Mouse (Mus musculus): ENCODE results near the gene Fto. TPM values are rescaled to one million over a fixed set of nuclear protein-coding genes. Genes with fewer than 3 reads are reported as not detected.

Gene Fto
- polyA plus RNA-seq, 1 experiment from 2014 or later, result 72.1 TPM

GRCm38 (mm10) chr8:91629594-91629993 lies 316.3 kb downstream of the Fto start:
- Histone ChIP-seq H3K27me3 (ENCODE audit: control insufficient read depth, insufficient read depth, low read length) (no peaks in the 10 kb centered on the region), H3K4me3 (ENCODE audit: low read length) (peak overlapping the region; percentile 23), H3K9ac (ENCODE audit: low read length) (peak overlapping the region; percentile 1; the same call in 1 of the 2 replicates), H3K4me2 (ENCODE audit: low read depth, low read length) (peak overlapping the region; percentile 36), H3K36me3 (ENCODE audit: control insufficient read depth, insufficient read depth) (no peaks in the 10 kb centered on the region), H3K4me1 (ENCODE audit: control insufficient read depth, insufficient read depth, low read length) (peaks cover 40% of the 10 kb centered on the region), H3K27ac (ENCODE audit: low read length) (peak overlapping the region; percentile 73), H3K9me3 (replicated peaks; ENCODE audit: control insufficient read depth, low read length) (no peaks in the 10 kb centered on the region)
- WGBS, result 28% methylated on average over 14 of the region's 14 CpGs
- ATAC-seq (replicated peaks; ENCODE audit: extremely low read depth, insufficient read depth, low FRiP score), result peak; percentile 56; the same call in 1 of the 2 replicates

DNA sequence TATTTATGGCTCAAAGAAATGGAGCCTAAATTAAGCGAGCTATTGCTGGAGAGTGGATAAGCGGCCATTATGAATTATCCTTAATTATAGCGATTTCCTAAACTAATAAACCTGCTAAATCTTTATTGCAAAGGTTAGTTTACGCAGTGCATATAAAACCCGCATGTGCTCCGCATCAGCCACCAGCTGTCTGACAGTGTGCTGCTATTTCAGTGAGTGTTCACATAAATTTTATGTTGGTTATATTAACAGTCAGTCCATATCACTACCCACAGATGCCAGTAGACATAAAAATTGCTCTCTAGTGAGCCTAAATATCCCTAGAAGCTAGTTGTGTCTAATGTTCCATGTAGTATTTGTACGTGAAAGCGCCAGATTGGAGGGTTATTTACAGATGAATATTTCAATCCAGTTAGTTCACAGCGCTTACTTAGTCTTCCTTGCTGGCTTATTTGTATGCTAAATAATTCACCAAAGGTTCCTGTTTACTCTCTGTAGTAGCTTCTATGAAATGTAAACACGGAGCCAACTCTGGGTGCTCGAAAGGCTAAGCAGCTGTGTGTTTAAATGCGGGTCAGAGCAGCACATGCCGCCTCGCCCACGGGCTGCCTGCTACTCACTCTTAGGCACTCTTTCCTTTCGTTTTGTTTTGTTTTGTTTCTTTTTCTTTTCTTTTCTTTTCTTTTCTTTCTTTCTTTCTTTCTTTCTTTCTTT lies 317.2 kb downstream of the Fto start:
- H3K36me3 ChIP-seq (ENCODE audit: control insufficient read depth, insufficient read depth), result no peaks in the 10 kb centered on the region
- peaks cover 37% of the 10 kb centered on the region for H3K4me1 ChIP-seq (ENCODE audit: control insufficient read depth, insufficient read depth, low read length)
- no peak for ATAC-seq (replicated peaks; ENCODE audit: extremely low read depth, insufficient read depth, low FRiP score)
- H3K4me2 ChIP-seq (ENCODE audit: low read depth, low read length), result peak overlapping the region; percentile 36
- H3K4me3 ChIP-seq (ENCODE audit: low read length), result peak overlapping the region; percentile 6; the same call in 1 of the 2 replicates
- no peak overlapping the region; the same call in 1 of the 2 replicates for H3K9ac ChIP-seq (ENCODE audit: low read length)
- peak overlapping the region; percentile 73 for H3K27ac ChIP-seq (ENCODE audit: low read length)
- H3K9me3 ChIP-seq (replicated peaks; ENCODE audit: control insufficient read depth, low read length), result no peaks in the 10 kb centered on the region
- no peaks in the 10 kb centered on the region for H3K27me3 ChIP-seq (ENCODE audit: control insufficient read depth, insufficient read depth, low read length)
- WGBS, result 65% methylated on average over 16 of the region's 16 CpGs

DNA sequence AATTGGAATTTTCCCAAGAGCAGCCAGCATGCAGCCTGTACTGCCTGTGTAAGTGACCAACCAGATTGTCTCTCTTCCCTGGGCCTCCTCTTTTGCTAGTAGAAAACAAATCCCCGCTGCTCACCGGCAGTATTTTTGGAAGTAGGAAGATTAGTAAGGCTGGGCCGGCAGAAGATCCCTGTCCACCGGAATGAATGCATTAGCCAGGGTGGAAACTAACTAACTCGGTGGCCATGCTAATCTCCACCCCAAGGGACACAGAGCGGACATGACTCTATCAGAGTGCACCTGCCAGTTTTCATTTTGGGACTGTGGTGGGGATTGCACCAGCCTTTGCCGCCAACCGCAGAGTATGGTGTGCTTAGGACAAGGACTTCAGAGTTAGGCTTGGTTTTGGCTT lies 319.1 kb downstream of the Fto start:
- 63% methylated on average over 8 of the region's 8 CpGs for WGBS
- H3K4me1 ChIP-seq (ENCODE audit: control insufficient read depth, insufficient read depth, low read length), result peaks cover 22% of the 10 kb centered on the region
- H3K4me3 ChIP-seq (ENCODE audit: low read length), result no peak overlapping the region
- H3K4me2 ChIP-seq (ENCODE audit: low read depth, low read length), result no peak overlapping the region; the same call in 1 of the 2 replicates
- H3K9ac ChIP-seq (ENCODE audit: low read length), result peak overlapping the region; percentile 29; the same call in 1 of the 2 replicates
- H3K36me3 ChIP-seq (ENCODE audit: control insufficient read depth, insufficient read depth), result no peaks in the 10 kb centered on the region
- H3K9me3 ChIP-seq (replicated peaks; ENCODE audit: control insufficient read depth, low read length), result no peaks in the 10 kb centered on the region
- H3K27me3 ChIP-seq (ENCODE audit: control insufficient read depth, insufficient read depth, low read length), result no peaks in the 10 kb centered on the region
- peak overlapping the region; percentile 27; the same call in 1 of the 2 replicates for H3K27ac ChIP-seq (ENCODE audit: low read length)
- ATAC-seq (replicated peaks; ENCODE audit: extremely low read depth, insufficient read depth, low FRiP score), result no peak; the same call in 1 of the 2 replicates

GRCm38 (mm10) chr8:91635406-91635805 lies 322.1 kb downstream of the Fto start:
- 90% methylated on average over 4 of the region's 4 CpGs for whole genome bisulfite sequencing
- no peak overlapping the region for H3K27ac ChIP-seq (ENCODE audit: low read length)
- ATAC-seq (replicated peaks; ENCODE audit: extremely low read depth, insufficient read depth, low FRiP score), result no peak

DNA sequence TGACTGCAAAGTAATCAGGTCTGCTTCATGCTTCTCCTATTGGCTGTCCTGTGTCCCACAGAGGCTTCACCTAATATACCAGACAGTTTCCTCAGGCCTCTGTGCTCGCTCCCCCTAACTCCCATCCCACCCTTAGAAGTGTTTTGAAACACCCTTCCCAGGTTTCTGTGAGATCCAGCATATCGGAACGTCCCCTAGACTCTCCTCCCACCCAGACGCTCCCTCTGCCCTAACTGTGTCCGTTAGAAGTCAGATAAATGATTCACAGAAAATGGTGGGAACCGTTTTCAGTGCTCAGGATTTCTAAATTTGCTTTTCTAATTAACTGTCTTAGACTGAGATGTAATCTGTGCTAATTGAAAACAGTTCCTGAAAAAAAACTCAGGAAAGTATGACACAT lies 323.6 kb downstream of the Fto start:
- H3K4me1 ChIP-seq (ENCODE audit: control insufficient read depth, insufficient read depth, low read length), result peaks cover 8% of the 10 kb centered on the region
- 81% methylated on average over 6 of the region's 6 CpGs for WGBS
- no peaks in the 10 kb centered on the region for H3K27me3 ChIP-seq (ENCODE audit: control insufficient read depth, insufficient read depth, low read length)
- H3K9ac ChIP-seq (ENCODE audit: low read length), result no peak overlapping the region
- ATAC-seq (replicated peaks; ENCODE audit: extremely low read depth, insufficient read depth, low FRiP score), result no peak
- no peak overlapping the region for H3K4me3 ChIP-seq (ENCODE audit: low read length)
- no peaks in the 10 kb centered on the region for H3K36me3 ChIP-seq (ENCODE audit: control insufficient read depth, insufficient read depth)
- no peak overlapping the region for H3K27ac ChIP-seq (ENCODE audit: low read length)
- no peak overlapping the region for H3K4me2 ChIP-seq (ENCODE audit: low read depth, low read length)
- no peaks in the 10 kb centered on the region for H3K9me3 ChIP-seq (replicated peaks; ENCODE audit: control insufficient read depth, low read length)

More at GRCm38 (mm10) chr8:91635406-91635805, 322.1 kb downstream of the Fto start:
- Histone ChIP-seq H3K9me3 (replicated peaks; ENCODE audit: control insufficient read depth, low read length) (no peaks in the 10 kb centered on the region), H3K27me3 (ENCODE audit: control insufficient read depth, insufficient read depth, low read length) (no peaks in the 10 kb centered on the region), H3K4me3 (ENCODE audit: low read length) (no peak overlapping the region), H3K36me3 (ENCODE audit: control insufficient read depth, insufficient read depth) (no peaks in the 10 kb centered on the region), H3K9ac (ENCODE audit: low read length) (no peak overlapping the region), H3K4me1 (ENCODE audit: control insufficient read depth, insufficient read depth, low read length) (peaks cover 16% of the 10 kb centered on the region), H3K4me2 (ENCODE audit: low read depth, low read length) (no peak overlapping the region)

- no peak for ATAC-seq (replicated peaks; ENCODE audit: extremely low read depth, insufficient read depth, low FRiP score)
- H3K4me2 ChIP-seq (ENCODE audit: low read depth, low read length), result no peak overlapping the region
- H3K9ac ChIP-seq (ENCODE audit: low read length), result no peak overlapping the region
- 92% methylated on average over 9 of the region's 9 CpGs for WGBS
- no peaks in the 10 kb centered on the region for H3K9me3 ChIP-seq (replicated peaks; ENCODE audit: control insufficient read depth, low read length)
- H3K27ac ChIP-seq (ENCODE audit: low read length), result no peak overlapping the region
- H3K4me3 ChIP-seq (ENCODE audit: low read length), result no peak overlapping the region
- no peaks in the 10 kb centered on the region for H3K36me3 ChIP-seq (ENCODE audit: control insufficient read depth, insufficient read depth)
- H3K27me3 ChIP-seq (ENCODE audit: control insufficient read depth, insufficient read depth, low read length), result no peaks in the 10 kb centered on the region
- H3K4me1 ChIP-seq (ENCODE audit: control insufficient read depth, insufficient read depth, low read length), result no peaks in the 10 kb centered on the region
Measured at GRCm38 (mm10) chr8:91637684-91638083, 324.4 kb downstream of the Fto start.

DNA sequence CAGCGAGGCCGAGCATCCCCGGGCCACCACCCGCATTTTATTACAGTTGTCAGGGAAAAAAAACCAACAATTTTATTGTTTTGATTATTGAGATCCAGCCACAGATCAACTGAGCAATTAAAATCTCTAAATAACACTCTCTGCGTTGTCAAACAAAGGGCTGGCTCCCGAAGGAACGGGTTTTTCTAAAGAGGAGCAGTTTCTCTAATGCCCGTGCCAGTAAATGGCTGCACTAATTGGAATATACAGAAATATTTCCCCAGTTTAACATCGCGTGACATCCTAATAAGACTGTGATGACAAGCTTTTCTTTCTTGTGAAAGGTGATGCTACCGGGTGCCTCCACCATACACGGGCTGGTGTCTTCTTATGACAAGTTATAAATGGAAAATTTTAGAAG lies 324.9 kb downstream of the Fto start:
- no peak for ATAC-seq (replicated peaks; ENCODE audit: extremely low read depth, insufficient read depth, low FRiP score)
- no peaks in the 10 kb centered on the region for H3K4me1 ChIP-seq (ENCODE audit: control insufficient read depth, insufficient read depth, low read length)
- 91% methylated on average over 12 of the region's 12 CpGs for WGBS
- no peak overlapping the region for H3K4me2 ChIP-seq (ENCODE audit: low read depth, low read length)
- H3K4me3 ChIP-seq (ENCODE audit: low read length), result no peak overlapping the region
- no peaks in the 10 kb centered on the region for H3K9me3 ChIP-seq (replicated peaks; ENCODE audit: control insufficient read depth, low read length)
- no peaks in the 10 kb centered on the region for H3K36me3 ChIP-seq (ENCODE audit: control insufficient read depth, insufficient read depth)
- no peak overlapping the region for H3K9ac ChIP-seq (ENCODE audit: low read length)
- no peaks in the 10 kb centered on the region for H3K27me3 ChIP-seq (ENCODE audit: control insufficient read depth, insufficient read depth, low read length)
- H3K27ac ChIP-seq (ENCODE audit: low read length), result no peak overlapping the region

DNA sequence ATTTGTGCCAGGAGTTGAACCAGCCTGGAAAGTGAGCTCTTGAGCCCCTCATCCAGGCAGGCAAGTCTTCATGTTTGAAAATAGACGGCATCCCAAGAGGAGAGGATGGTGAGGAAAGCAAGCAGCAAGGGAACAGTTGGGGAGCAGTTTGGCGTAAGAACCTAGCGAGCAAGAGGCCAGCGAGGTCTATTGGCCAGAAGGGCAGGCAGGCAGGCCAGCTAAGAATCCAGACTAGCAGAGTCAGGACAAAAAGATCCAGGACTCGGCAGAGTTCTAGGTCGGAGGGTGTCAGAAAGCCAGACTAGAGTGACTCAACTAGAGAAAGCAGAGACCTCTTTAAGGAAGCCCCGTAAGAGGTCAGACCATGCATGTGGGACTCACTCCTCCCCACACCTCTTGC lies 327.1 kb downstream of the Fto start:
- Histone ChIP-seq H3K27ac (ENCODE audit: low read length) (no peak overlapping the region), H3K9me3 (replicated peaks; ENCODE audit: control insufficient read depth, low read length) (no peaks in the 10 kb centered on the region), H3K9ac (ENCODE audit: low read length) (no peak overlapping the region), H3K4me3 (ENCODE audit: low read length) (no peak overlapping the region), H3K4me1 (ENCODE audit: control insufficient read depth, insufficient read depth, low read length) (no peaks in the 10 kb centered on the region), H3K27me3 (ENCODE audit: control insufficient read depth, insufficient read depth, low read length) (no peaks in the 10 kb centered on the region), H3K4me2 (ENCODE audit: low read depth, low read length) (no peak overlapping the region), H3K36me3 (ENCODE audit: control insufficient read depth, insufficient read depth) (no peaks in the 10 kb centered on the region)
- WGBS, result 71% methylated on average over 7 of the region's 7 CpGs
- no peak for ATAC-seq (replicated peaks; ENCODE audit: extremely low read depth, insufficient read depth, low FRiP score)

DNA sequence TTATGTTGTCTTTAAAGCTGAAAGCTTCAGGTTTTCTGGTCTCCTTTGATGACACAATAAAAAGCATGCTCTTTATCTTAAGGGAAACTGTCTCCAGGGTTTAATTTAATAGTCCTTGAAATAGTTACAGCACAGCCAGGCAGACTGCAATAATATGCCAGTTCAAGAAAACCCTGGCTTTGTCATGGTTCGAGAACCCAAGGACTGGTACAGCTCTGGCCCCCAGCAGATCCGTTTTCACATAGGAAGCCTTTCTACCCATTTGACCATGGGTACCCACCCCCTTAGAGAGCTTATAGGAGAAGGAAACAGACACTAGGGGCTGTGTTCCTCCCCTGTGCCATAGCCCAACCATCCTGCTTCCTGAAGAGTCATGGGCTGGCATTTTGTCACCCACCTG lies 332.2 kb downstream of the Fto start:
- WGBS, result 80% methylated on average over 2 of the region's 2 CpGs
- H3K27ac ChIP-seq (ENCODE audit: low read length), result no peak overlapping the region
- no peaks in the 10 kb centered on the region for H3K27me3 ChIP-seq (ENCODE audit: control insufficient read depth, insufficient read depth, low read length)
- no peaks in the 10 kb centered on the region for H3K9me3 ChIP-seq (replicated peaks; ENCODE audit: control insufficient read depth, low read length)
- no peaks in the 10 kb centered on the region for H3K36me3 ChIP-seq (ENCODE audit: control insufficient read depth, insufficient read depth)
- ATAC-seq (replicated peaks; ENCODE audit: extremely low read depth, insufficient read depth, low FRiP score), result no peak
- no peak overlapping the region for H3K4me2 ChIP-seq (ENCODE audit: low read depth, low read length)
- H3K9ac ChIP-seq (ENCODE audit: low read length), result no peak overlapping the region
- no peak overlapping the region for H3K4me3 ChIP-seq (ENCODE audit: low read length)
- H3K4me1 ChIP-seq (ENCODE audit: control insufficient read depth, insufficient read depth, low read length), result peaks cover 7% of the 10 kb centered on the region

Measured in heart, embryonic 16.5 days (tissue).